Mouse (Mus musculus) neural tube, embryonic 12.5 days (tissue): ENCODE measurements around the gene Smim10l2a. TPM values are rescaled to one million over a fixed set of nuclear protein-coding genes. Genes with fewer than 3 reads are reported as not detected.

Experiments
- ATAC-seq: fragments of 200-750 bp; cut with Nextera tagmentation; 2 replicates; pipeline ENCODE4 v1.8.0; 2017; ENCODE audit warnings: low read depth, mild to moderate bottlenecking, moderate TSS enrichment, moderate library complexity; ENCODE audit not compliant: low FRiP score
- H3K27ac ChIP-seq: fragments of 300-500 bp; sonication (generic); 2 replicates; pipeline ENCODE4 v1.5.1; 2016
- H3K27me3 ChIP-seq: fragments of 300-500 bp; sonication (generic); replicated peaks from 2 replicates; pipeline ENCODE4 v1.6.1; 2016; ENCODE audit warnings: mild to moderate bottlenecking
- H3K36me3 ChIP-seq: fragments of 300-500 bp; sonication (generic); 2 replicates; pipeline ENCODE4 v1.6.1; 2016; ENCODE audit warnings: mild to moderate bottlenecking
- H3K4me1 ChIP-seq: fragments of 300-500 bp; sonication (generic); 2 replicates; pipeline ENCODE4 v1.6.1; 2016
- H3K4me2 ChIP-seq: fragments of 300-500 bp; sonication (generic); replicated peaks from 2 replicates; pipeline ENCODE4 v1.6.1; 2016; ENCODE audit warnings: mild to moderate bottlenecking
- H3K4me3 ChIP-seq: fragments of 300-500 bp; sonication (generic); 2 replicates; pipeline ENCODE4 v1.5.1; 2016
- H3K9ac ChIP-seq: fragments of 300-500 bp; sonication (generic); 2 replicates; pipeline ENCODE4 v1.6.1; 2016; ENCODE audit warnings: mild to moderate bottlenecking
- H3K9me3 ChIP-seq: fragments of 300-500 bp; sonication (generic); 2 replicates; pipeline ENCODE4 v1.6.1; 2016; ENCODE audit warnings: mild to moderate bottlenecking
- WGBS: fragments of 180-500 bp; shearing (Covaris S2); methylation state at CpG from one replicate; pipeline ENCODE4 v1.1.7; 2016; 5-methylcytosine and 5-hydroxymethylcytosine counted together
- polyA plus RNA-seq: library from polyadenylated mRNA; unstranded; fragments of >200 nt; fragmentation: Nextera tagmentation; extraction: Ambion mirVana; gene quantifications from 2 replicates; pipeline ENCODE4 v1.2.1, GENCODE M21; 2016

Gene Smim10l2a
- polyA plus RNA-seq, 1 experiment from 2014 or later: 8.4 TPM

DNA sequence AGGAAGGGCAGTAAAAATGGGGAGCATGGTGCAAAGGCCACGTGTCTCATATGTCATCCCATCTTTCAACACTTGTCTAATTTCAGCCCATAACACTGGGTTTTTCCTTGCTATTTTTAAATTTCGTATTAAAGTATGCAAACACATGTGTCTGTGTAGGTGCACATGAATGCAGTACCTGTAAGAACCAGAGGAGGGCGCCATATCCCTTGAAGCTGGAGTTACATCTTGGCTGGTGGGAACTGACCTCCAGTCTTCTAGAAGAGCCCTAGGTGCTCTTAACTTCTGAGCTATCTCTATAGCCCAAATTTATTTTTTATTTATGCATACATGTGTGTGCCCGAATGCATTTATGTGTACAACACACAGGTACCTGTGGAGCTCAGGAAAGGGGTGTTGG lies 43.2 kb downstream of the Smim10l2a start:
- no peaks in the 10 kb centered on the region for H3K4me1 ChIP-seq
- no peaks in the 10 kb centered on the region for H3K36me3 ChIP-seq
- WGBS: 78% methylated on average over 4 of the region's 4 CpGs
- H3K4me3 ChIP-seq: no peak overlapping the region
- ATAC-seq: no peak
- no peaks in the 10 kb centered on the region for H3K27me3 ChIP-seq
- no peak overlapping the region for H3K4me2 ChIP-seq
- no peaks in the 10 kb centered on the region for H3K9me3 ChIP-seq
- no peak overlapping the region for H3K9ac ChIP-seq
- no peak overlapping the region for H3K27ac ChIP-seq

Other genes starting within 250 kb of the Smim10l2a start
- gene 3830403N18Rik, start 238.0 kb upstream of the Smim10l2a start, polyA plus RNA-seq: 0.38 and 0.79 TPM in 2 replicates
- not detected in 2 replicates for gene Gm773, start 161.7 kb upstream of the Smim10l2a start, polyA plus RNA-seq
- 4.4 and 5.6 TPM in 2 replicates for gene Zfp449, start 28.2 kb upstream of the Smim10l2a start, polyA plus RNA-seq
- gene Gm2174, start 73.4 kb downstream of the Smim10l2a start, polyA plus RNA-seq: 0.94 TPM in 1 of 2 replicates, not detected in the other
- gene Ints6l, start 80.3 kb downstream of the Smim10l2a start, polyA plus RNA-seq: 21.6 and 22.0 TPM in 2 replicates
- not detected in 2 replicates for gene Gm10477, start 150.2 kb downstream of the Smim10l2a start, polyA plus RNA-seq
- not detected in 2 replicates for gene Gm648, start 175.0 kb downstream of the Smim10l2a start, polyA plus RNA-seq
- gene Mmgt1, start 223.5 kb downstream of the Smim10l2a start, polyA plus RNA-seq: 49.7 and 52.9 TPM in 2 replicates
- gene Slc9a6, start 235.2 kb downstream of the Smim10l2a start, polyA plus RNA-seq: 31.1 and 31.2 TPM in 2 replicates